Mouse (Mus musculus): ENCODE measurements around the gene Enpp1.

GRCm38 (mm10) chr10:24710361-24710760 is 1.6 kb downstream of the Enpp1 start:
- TF ChIP-seq EP300 (IDR thresholded peaks at IDR 0.05; ENCODE audit: insufficient read depth, low read depth, low read length) (no peak), CTCF (IDR thresholded peaks at IDR 0.05; ENCODE audit: low read depth, low read length) (no peak)

Measured in ES-Bruce4 (cell line).